Mouse (Mus musculus): ENCODE measurements around the gene Chn2.

- TF ChIP-seq TAL1 (IDR thresholded peaks at IDR 0.05; ENCODE audit: low read length), result no peak
- no peak for TF ChIP-seq GATA1 (IDR thresholded peaks at IDR 0.05; ENCODE audit: low read length)
Measured at GRCm38 (mm10) chr6:54227061-54227460, 187.7 kb downstream of the Chn2 start.

All from erythroblast, embryonic 14.5 days (primary cell).